Mouse (Mus musculus): Measurements from ENCODE around the gene Abcc1.

DNA sequence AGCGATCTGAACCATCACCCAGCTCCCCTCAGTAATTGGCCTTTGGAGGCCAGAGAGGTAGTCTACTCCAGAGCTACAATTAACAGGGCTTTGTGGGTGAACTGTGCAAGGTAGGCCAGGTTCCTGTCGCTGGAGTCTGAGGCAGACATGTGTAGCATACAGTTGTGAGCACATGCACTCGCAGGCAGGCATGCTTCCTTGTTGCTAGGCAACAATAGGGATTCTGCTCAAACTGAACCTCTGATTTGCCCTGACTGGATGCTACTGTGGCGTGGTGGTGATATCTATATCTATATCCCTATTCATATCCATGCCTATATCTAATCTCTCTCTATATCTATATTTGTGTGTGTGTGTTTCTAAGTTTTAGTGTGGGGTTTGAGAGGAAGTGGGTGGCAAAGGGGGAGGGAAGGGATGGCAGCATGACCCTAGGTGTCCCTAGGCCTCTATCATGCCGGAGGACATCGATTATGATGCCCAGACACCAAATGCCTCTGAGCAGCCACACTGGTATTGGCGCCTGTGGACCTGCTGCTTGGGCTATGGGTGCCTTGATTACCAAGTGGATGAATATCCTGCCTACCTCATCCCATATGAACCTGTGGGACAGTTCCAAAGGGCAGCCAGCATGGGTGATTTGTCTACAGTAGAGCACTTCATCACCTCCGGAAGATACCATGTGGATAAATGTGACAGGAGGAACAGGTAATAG is 140.4 kb downstream of the Abcc1 start:
- no peak for TF ChIP-seq CTCF (IDR thresholded peaks at IDR 0.05; ENCODE audit: borderline replicate concordance, insufficient read depth, low read depth, low read length)
- no peak for TF ChIP-seq POLR2A (IDR thresholded peaks at IDR 0.05; ENCODE audit: borderline replicate concordance, insufficient read depth, low read length)

Data from cerebellum, adult 2 months (tissue).